Mouse (Mus musculus) heart, postnatal 0 days (tissue): Measurements from ENCODE around the gene Ccdc146.

Experiments
- CTCF ChIP-seq: IDR thresholded peaks from 2 replicates; pipeline ENCODE4 v1.5.1; 2016; ENCODE audit warnings: antibody characterized with exemption, control low read depth, low read depth
- EP300 ChIP-seq: IDR thresholded peaks from 2 replicates; pipeline ENCODE4 v1.6.1; 2016; ENCODE audit warnings: antibody characterized with exemption, low read depth

DNA sequence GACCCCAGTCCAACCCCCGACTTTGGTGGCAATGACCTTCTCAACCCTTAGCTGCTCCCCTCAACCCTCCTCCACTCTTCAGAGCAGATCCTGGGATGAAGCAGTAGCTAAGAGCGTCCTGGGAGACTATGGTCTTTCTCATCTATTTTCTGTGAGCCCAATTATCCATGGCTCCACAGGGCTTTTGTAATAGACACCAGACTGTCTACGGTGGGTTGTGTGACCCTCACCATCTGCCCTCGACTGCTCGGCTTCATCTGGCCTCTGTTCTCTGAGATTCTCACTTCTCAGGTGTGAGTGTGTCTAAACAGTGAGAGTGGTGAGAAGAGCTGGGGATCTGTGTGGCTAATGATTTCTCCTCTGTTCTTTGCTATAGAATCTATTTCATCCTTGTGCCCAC, 117.3 kb downstream of the Ccdc146 start:
- no peak for TF ChIP-seq CTCF
- TF ChIP-seq EP300: no peak
